Mouse (Mus musculus) fat pad, adult 2 months (tissue): Measurements from ENCODE around the gene Dnmt3c.
"Not testable (repeated sequence)": the region's sequence is repeated elsewhere in the genome, so short reads cannot be mapped to it uniquely, and the experiment has no call there.

Source experiments
- DNase-seq: peaks from one replicate; pipeline ENCODE4 v3.0.0-alpha.2; 2011; ENCODE audit warnings: low read depth, low spot score; ENCODE audit errors: extremely low read depth

Dnmt3c gene

GRCm38 (mm10) chr2:153696352-153696751 is at the start of gene Dnmt3c:
TSS of gene Dnmt3c (plus strand) at chr2:153696652.
- DNase-seq, result no peak

- DNase-seq, result no peak
These were observed 47.6 kb upstream of the Dnmt3c start for GRCm38 (mm10) chr2:153648773-153649297.

GRCm38 (mm10) chr2:153649298-153650013 is 47.0 kb upstream of the Dnmt3c start, which contains the start of gene Dnmt3b:
TSS of gene Dnmt3b (plus strand) at chr2:153649450.
- DNase-seq, result no peak

- DNase-seq, result no peak
These were observed 46.3 kb upstream of the Dnmt3c start for GRCm38 (mm10) chr2:153650014-153650687.

GRCm38 (mm10) chr2:153651681-153652080 is 44.8 kb upstream of the Dnmt3c start:
- DNase-seq, result no peak

GRCm38 (mm10) chr2:153657659-153658058 is 38.8 kb upstream of the Dnmt3c start:
- not testable (repeated sequence) for DNase-seq

- DNase-seq, result no peak
These were observed 35.8 kb upstream of the Dnmt3c start for GRCm38 (mm10) chr2:153660616-153661015.

GRCm38 (mm10) chr2:153665401-153665800 is 31.1 kb upstream of the Dnmt3c start:
- no peak for DNase-seq

GRCm38 (mm10) chr2:153668754-153669376 is 27.6 kb upstream of the Dnmt3c start:
- DNase-seq, result no peak

GRCm38 (mm10) chr2:153670111-153670510 is 26.3 kb upstream of the Dnmt3c start:
- DNase-seq, result no peak

- DNase-seq, result no peak
These were observed 23.8 kb upstream of the Dnmt3c start for GRCm38 (mm10) chr2:153672619-153673018.

GRCm38 (mm10) chr2:153675364-153675763 is 21.1 kb upstream of the Dnmt3c start:
- DNase-seq, result not testable (repeated sequence)

- DNase-seq, result no peak
These were observed 19.5 kb upstream of the Dnmt3c start for GRCm38 (mm10) chr2:153676944-153677343.

GRCm38 (mm10) chr2:153677550-153677949 is 18.9 kb upstream of the Dnmt3c start:
- no peak for DNase-seq

GRCm38 (mm10) chr2:153679959-153680358 is 16.5 kb upstream of the Dnmt3c start:
- DNase-seq, result no peak

GRCm38 (mm10) chr2:153693413-153693812 is 3.0 kb upstream of the Dnmt3c start:
- not testable (repeated sequence) for DNase-seq

- no peak for DNase-seq
These were observed 1.9 kb upstream of the Dnmt3c start for GRCm38 (mm10) chr2:153694462-153695085.

GRCm38 (mm10) chr2:153703389-153703788 is 6.9 kb downstream of the Dnmt3c start:
- no peak for DNase-seq

GRCm38 (mm10) chr2:153710701-153711330 is 14.4 kb downstream of the Dnmt3c start:
- DNase-seq, result no peak

GRCm38 (mm10) chr2:153712646-153713091 is 16.2 kb downstream of the Dnmt3c start:
- DNase-seq, result no peak

- no peak for DNase-seq
These were observed 16.8 kb downstream of the Dnmt3c start for GRCm38 (mm10) chr2:153713227-153713626.
